Mouse (Mus musculus): ENCODE measurements around the gene Gm13698.
"Not testable (repeated sequence)": the region's sequence is repeated elsewhere in the genome, so short reads cannot be mapped to it uniquely, and the experiment has no call there.

DNA sequence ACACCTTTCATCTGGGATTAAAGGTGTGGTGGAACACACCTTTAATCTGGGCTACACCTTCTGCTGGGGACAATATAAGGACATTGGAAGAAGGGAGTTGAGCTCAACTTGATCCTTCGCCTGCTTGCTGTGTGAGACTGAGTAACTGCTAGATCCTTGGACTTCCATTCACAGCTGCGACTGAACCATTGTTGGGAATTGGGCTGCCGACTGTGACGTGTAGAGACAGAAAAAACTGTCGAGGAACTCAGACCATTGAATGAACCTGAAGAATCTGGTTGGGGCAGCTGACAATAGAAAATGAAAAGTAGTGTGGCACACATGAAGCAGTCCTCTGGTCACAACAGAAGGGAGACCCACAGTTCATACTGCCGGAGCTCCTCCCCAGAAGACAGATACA, 11.5 kb downstream of the Gm13698 start, which contains the start of gene Gm13695:
- TF ChIP-seq USF1 (IDR thresholded peaks at IDR 0.05; ENCODE audit: low read depth, low read length); CTCF (conservative IDR thresholded peaks at IDR 0.05 in 1 of 2, IDR thresholded peaks at IDR 0.05 in 1 of 2; ENCODE audit: low read depth in 2 of 2, low read length in 2 of 2); E2F4 (IDR thresholded peaks at IDR 0.05; ENCODE audit: insufficient replicate concordance, low read depth, low read length); EP300 (IDR thresholded peaks at IDR 0.05; ENCODE audit: low read length); RCOR1 (conservative IDR thresholded peaks at IDR 0.05; ENCODE audit: low read depth, low read length); TCF12 (IDR thresholded peaks at IDR 0.05; ENCODE audit: low read depth, low read length): not testable (repeated sequence)

All from CH12.LX (cell line).